Mouse (Mus musculus): ENCODE results near the gene Iffo2. TPM values are rescaled to one million over a fixed set of nuclear protein-coding genes. Genes with fewer than 3 reads are reported as not detected.
"Not testable (repeated sequence)": the region's sequence is repeated elsewhere in the genome, so short reads cannot be mapped to it uniquely, and the experiment has no call there.

Gene Iffo2
- polyA plus RNA-seq (2017; shearing (Covaris generic)), result 1 to 10 TPM; 3.0 to 3.8 TPM

DNA sequence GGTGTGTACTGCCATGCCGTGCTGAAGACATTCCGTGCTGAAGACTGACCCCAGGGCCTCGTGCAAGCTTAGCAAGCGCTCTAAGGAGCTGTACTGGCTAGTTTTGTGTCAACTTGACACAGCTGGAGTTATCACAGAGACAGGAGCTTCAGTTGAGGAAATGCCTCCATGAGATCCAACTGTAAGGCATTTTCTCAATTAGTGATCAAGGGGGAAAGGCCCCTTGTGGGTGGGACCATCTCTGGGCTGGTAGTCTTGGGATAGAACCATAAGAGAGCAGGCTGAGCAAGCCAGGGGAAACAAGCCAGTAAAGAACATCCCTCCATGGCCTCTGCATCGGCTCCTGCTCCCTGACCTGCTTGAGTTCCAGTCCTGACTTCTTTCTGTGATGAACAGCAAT, at the start of gene Iffo2:
Gene Iffo2, plus strand, starts transcription at position 301 of the 400 bp plus-strand sequence.
- not testable (repeated sequence) for ATAC-seq

DNA sequence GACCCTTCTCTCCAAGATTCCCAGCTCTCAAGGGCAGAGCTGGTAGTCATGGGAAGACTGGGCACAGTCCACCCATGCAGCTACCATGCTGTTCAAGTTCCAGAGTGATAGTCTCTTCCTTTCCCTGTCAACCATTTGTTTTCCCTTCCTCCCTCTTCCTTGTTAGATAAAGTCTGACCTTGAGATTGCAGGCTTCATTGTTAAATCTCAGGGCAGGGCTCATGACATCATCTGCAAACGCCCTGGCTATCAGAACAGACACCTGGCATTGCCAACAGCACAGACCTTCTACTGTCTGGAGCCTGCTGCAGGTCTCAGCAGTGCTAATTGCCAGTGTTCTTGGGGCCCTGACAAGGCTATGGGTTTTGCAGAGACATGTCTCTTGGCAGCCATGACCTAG, 48.9 kb upstream of the Iffo2 start:
- ATAC-seq, result no peak

DNA sequence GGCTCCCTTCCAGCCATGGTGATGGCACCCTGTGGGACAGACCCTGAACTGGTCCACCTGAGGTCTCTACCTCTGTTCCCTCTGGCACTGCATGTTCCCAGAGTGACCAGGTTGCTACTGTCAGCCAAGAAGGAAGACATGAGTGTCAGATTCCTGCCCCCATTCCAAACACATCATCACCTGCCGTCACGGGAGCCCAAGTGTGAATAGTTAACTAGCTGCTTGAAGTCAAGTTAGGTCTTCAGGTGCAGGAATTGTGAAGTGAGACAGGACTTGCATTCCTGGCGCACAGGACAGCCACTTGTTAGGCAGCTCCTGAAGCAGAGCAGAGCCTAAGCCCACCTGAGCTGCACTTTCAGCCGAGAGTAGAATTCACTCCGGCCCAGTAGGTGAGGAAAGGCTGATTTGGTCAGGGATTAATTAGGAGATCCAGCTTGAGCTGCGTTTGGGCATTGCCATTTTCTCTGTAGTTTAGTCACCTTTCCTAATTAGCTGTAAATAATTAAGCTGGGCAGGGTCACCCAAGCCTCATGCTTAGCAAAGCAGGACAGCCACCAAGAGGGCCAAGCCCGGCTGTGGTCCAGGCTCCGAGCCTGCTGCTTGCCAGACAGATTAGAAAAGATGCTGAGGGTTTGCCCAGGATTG, 46.8 kb upstream of the Iffo2 start:
- ATAC-seq, result no peak

DNA sequence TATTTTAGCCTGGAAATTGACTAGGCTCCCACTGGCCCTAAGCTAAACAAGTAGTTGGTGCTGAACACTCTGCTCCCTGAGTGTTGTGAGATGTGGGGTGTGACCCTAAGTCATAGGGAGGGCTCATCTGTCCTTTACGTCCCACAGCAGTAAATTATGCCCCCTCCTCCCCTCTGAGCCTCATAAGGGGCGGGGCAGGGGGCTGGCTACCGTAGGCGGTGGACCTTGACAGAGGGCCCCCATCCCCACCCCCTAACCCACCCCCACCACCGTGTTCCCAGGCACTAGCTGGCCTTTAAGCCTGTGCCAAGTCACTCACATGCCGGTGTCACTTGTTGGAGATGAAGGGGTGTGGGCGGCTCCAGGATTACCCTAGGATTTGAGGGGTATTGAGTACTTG, 45.9 kb upstream of the Iffo2 start:
- no peak for ATAC-seq

DNA sequence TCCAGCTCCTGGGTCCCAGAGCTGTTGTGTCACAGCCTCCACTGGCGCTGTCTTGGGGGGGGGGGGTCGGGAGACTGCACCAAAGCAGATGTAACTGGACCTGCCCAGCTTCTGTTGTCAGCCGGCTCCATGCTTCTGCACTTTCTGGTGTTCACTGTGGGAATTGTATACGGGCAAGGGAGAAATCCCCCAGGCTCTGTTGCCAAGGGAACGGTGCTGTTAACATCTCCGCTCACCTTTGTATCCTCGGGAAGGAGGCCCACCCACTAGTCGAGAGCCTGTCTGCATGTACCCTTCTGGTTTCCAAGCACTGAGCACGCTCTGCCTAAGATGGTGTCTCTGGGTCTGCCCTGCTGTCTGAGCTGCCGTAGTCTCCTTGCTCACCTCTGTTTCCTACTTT, 43.3 kb upstream of the Iffo2 start:
- ATAC-seq, result no peak

DNA sequence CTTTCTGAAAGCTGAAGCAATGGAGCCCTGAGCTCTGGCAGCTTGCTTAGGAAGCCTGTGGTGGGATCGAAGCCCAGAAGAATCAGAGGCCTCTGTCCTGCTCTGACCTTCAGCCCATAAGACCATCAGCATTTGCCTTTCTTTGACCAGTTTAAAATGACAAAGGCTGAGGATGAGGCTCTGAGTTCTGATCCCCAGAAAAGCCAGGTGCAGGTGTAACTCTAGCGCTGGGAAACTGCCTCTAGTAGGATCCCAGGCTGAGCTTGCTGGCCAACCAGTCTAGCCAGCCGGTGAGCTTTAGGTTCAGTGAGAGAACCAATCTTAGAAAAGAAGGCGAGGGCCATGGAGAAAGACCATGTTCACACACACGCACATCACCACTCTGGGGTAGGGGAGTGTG, 42.0 kb upstream of the Iffo2 start:
- no peak for ATAC-seq

DNA sequence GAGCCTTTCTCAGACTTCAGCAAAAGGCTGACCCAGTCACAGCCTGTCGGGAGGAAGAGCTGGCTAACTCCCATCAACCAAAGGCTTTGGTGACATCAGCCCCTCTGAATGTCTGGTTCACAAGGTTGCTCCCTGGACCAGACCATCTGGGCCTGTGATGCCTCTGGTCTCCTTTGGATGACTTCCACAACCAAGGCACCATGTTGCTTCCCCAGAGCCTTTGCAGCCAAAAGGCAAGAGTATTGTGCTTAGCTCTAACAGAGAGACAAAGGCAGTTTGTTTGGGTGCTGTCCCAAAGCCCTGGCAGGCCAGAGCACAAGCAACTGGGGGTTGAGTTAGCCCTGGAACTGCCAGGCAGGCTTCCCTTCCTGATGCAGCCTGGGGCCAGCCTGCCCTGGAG, 40.4 kb upstream of the Iffo2 start:
- ATAC-seq, result no peak

DNA sequence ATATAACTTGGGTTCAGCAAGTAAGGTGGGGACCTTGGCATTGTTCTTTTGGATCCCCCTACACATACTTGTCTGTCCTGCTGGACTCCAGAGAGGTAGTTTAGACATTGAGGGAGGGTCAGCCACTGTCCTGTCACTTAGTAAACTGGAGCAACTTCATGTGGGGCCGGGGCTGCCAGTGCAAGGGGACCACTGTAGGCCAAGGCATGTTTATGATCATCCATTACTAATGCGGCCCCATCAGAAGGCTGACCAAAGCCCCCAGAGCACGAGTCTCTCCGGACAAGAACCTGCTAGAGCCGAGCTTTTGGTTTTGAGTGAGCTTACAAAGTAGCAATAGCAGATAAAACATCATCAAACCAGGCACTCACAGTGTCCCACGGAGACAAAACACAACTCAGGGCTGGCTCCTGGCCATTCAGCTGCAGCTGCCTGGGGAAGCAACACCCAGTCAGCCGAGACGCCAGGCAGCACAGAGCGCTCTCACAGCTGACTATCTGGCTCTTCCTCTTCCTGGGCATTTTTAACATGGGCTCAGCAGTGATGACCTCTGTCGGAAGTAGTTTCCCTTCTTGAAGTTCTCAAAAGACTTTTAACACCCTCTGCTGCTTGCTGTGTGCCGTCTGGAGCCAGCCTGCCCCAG, 39.8 kb upstream of the Iffo2 start:
- no peak for ATAC-seq

DNA sequence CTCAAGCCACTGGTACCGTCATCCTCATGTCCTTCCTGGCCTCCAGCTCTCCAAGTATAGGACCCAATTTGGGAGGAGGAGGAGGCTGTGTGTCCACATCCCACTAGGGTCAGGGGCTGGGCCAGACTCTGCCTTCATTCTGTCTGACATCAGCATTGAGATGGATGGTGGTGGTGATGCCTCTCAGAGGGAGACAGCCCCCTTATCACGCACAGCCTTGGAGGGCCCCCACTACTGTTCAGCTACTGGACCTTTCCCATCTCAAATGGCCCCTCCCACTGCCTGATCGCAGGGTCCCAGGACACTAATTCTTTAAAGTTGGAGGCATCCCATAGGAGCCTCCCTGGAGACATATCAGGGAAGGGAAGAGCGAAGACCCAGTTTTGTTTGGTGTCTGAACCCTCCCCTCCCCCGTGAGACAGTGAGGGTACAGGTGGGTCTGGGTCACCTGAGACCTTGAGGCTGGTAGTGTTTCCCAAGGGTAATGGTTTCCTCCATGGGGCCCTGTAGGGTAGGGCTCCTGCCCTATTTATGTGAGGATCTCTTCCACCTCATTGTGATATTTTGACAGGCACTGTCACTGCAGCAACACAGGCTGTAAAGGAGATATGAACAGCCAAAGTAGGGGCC, 38.7 kb upstream of the Iffo2 start:
- no peak for ATAC-seq

DNA sequence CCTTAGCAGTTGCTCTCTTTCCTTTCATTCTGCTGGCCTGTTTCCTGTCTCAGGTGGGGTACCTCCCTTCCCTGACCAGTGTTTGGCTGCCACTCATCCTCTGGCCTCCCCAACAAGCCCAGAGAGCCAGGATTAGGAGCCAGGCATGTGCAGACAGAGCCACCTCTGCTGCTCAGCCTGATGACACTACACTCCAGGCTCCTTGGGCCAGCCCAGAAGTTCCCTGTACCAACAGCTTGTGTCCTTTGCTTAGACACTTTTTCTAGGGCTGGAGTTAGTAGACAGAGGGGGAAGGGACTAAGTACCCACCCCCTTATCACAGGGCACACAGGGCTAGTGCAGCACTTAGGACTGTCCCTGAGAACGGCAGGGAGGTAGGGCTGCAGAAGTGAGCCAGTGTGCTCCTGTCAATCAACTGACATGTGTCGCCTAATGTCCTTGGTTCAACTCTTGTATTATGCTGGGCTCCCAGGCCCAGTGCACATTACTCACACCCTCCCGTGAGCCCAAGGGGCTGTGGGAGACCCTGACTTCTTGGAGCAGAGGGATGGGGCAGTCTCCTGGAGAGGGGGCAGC, 38.0 kb upstream of the Iffo2 start:
- ATAC-seq, result no peak

DNA sequence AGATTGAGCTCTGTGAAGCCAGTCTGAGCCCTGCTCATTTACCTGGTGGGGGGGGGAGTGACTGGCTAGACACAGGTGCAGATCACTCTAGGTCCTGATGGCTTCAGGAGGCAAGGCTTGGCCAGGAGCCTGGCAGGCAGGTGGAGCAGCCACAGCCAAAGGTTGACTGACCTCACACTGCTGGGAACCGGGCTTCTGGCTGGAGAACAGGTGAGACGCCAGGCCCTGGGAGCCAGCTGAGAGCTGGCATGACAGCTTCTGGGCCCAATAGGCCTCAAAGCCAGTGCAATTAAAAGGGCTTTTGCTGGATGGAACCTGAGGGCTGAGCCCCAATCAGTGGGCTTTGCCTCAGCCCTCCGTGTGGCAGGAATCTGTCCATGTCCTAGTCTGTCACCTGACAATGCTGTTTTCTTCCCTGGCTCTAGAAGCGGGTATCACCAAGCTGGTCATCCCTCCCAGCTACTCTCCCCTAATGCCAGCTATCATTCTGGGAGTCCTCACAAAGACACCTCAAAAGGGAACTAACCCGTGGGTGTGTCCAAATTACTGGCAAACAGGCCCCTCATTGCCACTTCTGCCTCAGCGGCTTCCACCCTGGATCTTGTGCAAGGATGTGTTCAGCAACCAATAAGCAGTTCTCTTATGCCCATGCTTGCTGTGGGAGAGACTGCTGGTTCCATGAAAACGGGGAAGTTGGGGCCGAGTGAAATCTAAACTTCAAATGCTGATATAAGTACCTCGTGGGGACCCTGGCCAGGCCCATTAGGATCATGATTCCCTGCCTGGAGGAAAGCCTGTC, 36.9 kb upstream of the Iffo2 start:
- ATAC-seq, result no peak

DNA sequence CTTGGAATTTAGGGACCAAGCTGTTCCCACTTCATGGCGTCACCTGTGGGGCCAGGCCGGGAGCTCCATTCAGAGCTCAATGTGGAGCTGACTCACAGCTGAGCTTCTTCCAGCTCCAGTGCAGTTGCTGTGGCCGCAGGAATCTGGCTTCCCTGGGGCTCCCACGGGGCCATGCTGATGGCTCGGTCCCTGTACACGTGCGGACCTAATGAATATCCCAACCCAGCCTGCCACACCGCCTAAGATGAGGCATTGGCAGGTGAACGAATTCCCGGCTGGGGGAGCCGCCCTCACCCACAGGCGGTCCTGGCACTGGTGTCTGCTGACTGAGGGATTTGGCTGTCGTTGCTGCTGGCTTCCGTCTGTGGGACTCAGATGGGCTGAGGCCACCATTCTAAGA, 29.5 kb upstream of the Iffo2 start:
- ATAC-seq, result no peak

DNA sequence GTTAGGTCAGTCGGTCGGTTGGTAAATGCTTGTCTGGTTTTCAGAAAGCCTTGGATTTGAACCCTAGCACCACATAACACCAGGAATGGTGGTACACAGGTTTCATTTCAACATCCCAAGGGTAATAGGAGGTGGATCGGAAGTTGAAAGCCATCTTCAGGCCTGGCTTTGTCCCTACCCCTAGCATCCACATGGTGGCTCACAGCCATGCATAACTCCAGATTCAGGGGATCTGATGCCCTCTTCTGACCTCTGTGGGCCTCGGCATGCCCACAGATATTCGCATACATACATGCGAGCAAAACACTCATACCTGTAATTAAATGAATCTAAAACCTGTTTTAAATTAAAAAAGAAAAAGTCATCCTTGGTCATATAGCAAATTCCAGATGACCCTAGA, 28.6 kb upstream of the Iffo2 start:
- no peak for ATAC-seq

DNA sequence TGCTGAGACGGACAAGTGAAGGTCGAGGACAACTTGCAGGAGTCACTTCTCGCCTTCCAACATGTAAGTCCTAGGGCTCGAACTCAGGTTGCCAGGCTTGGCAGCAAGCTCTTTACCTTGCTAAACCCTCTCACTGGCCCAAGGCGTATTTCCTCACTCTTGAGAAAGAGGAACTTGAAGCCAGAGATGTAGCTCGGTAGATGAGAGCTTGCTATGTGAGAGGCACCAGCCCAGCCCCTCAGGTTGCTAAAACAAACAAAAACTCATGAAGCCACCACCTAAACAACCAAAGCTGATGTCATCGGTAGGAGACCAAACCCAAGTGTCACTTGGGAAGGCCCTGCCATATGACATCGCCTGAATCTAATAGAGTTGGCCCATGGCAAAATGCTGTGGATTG, 26.4 kb upstream of the Iffo2 start:
- no peak for ATAC-seq

DNA sequence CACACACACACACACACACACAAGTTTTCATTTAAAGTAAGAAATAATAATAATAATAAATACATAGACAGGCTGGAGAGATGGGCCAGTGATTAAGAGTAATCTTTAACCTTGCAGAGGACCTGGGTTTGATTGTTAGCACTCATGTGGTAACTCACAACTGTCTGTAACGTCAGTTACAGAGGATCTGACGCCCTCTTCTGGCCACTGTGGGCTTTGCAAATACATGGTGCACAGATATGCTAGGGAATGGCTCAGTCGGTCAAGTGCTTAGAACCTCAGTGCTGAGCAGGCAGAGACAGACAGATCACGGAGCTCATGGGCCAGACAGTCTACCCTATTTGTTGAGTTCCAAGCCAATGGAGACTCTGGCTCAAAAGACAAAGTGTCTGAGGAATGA, 24.6 kb upstream of the Iffo2 start:
- ATAC-seq, result no peak

DNA sequence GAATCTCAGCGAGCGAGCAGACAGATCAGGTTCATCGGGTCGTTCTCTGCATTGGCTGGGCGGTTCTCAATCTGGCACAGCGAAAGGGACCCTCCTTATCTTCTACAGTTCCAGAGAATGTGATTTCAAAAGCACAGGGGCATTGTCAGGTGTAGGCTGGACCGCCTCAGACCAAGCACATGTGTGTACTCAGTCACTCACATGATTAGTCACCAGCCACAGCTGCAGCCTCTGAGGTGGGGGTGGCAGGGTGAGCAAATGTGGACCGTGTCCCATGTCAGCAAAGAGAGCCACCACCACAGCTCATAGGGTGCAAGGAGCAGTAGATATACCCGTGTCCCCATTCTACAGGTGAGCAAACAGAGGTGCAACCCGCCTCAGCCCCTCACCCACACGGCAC, 23.6 kb upstream of the Iffo2 start:
- ATAC-seq, result no peak

DNA sequence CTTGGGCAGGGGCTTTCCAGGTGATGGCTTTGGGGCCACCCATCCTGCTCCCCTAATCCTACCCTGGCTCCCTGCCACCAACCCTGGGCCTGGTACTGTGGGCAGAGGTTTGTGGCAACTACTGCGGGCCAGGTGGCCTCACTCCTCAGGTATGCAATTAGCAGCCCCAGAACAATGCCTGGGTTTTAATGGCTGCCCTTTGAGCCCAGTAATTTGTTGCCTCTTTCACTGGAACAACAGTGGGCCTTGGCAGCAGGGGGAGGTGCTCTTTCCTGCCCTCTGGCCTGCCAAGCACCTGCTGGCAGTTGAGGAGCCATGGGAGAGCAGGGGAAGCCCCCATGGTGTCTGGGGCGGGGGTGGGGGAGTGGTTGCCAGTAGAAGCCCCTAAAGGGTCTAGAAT, 21.3 kb upstream of the Iffo2 start:
- ATAC-seq, result no peak

DNA sequence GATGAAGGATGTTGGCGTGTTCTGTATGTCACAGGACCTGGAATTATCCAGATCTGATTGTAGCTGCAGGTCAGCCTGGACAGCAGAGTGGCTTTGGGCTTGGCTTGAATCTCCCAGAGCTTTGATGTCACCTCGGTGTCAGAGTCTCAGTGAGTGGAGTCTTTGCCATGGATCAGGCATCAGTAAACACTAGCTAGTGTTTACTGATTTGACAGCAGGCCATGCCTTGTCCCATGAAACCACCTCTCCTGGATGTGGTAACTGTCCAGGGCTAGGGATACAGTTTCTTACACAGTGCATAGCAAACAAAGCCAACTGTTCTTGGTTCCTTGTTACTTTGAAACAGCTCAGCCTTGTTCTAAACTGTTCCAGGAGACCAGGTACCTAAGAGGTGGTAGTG, 18.8 kb upstream of the Iffo2 start:
- no peak for ATAC-seq

DNA sequence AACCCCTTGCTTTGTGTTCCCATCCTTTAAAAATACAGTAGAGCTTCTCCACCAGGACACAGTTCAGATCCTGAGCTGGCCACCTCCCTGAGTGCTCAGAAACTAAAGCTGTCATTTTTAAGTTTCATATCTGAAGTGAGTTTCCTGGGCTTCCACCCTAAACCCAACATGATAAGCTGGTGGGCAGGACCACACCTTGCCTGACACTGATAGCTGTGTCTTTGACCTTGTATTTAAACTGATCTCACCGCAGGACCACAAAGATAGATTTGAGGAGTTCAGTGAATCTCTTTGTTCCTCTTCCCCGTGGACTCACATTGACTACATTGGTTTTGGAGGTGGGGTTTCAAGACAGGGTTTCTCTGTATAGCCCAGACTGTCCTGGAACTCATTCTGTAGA, 17.4 kb upstream of the Iffo2 start:
- no peak for ATAC-seq

DNA sequence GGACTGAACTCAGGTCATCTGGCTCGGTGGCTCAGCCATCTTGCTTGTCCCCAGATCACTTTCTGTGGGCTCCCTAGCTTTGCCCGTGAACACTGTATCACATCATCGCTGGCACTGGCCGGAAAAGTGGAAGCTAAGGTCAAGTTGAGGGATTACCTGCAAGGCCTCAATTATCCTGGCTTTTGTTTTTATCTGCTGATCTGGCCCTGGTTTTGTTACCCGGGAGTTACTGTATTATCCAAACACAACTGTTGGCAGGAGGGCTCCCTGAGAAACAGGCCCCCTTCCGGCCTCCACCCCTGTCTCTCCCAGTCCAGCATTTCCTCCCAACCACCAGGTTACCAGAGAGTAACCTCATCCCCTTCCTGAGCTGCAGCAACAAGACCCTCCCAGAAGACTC, 11.1 kb upstream of the Iffo2 start:
- ATAC-seq, result no peak

DNA sequence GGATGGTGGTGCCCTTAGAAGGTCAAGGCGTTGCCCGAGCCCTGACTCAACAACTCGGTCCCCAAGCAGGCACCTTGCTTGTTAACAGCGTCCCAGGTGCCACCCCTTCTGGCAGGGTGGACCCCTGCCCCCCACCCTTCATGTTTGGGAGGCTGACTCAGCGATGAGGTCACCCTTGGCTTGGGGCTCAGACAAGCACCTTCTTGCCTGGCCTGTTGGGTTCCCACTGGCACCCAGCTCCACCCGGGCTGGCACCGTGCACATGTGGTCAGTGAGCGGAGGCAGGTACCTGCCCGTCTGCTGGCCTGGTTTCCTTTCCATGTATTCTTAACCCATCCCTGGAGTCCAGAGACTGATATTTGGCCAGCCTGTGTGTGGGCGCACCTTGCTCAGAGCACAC, 8.4 kb upstream of the Iffo2 start:
- ATAC-seq, result no peak

DNA sequence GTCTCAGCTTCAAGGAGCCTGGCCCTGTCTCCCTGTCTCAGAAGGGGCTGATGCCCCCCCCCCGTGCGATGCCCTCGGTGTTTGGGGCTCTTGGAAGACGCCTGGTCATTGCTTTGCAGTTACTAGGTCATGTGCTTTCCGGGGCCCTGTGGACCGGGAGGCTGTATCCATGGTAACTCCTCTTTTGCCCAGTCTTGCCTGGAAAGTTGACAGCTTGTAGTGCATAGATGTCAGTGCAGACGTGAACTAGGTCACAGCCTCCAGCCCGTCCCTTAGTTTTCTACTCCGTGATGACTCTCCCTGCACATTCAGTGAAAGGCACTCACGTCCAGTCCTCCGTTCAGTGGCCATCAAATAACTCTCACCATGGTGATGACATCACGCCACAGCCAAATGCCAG, 3.9 kb upstream of the Iffo2 start:
- ATAC-seq, result no peak

DNA sequence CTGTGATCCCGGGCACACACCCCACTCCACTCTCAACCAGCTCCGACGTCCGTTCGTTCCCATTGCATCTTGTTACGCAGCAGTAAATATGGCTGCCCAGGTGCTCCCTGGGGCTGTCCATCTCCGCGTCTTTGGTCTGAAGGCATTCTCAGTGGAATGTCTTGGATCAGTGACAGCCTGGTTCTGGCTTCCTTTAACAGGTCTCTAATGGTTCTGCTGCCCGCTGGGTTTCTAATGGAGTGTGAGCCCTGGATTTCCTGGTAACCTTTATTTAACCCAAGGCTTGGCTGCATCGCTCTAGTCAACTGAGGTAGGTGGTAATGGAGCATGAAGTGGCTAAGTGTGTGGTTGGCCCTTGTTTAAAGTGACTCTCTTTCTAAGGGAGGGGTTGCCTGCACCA, 1.7 kb downstream of the Iffo2 start:
- ATAC-seq, result no peak

All from CD4-positive, CD25-positive, alpha-beta regulatory T cell, adult 4 months (primary cell).